Mouse (Mus musculus) T-helper 2 cell (primary cell): ENCODE measurements at regions not wholly inside any gene's neighbourhood (a gene's known extent, or its start where the extent isn't known, plus 50 kb on each side); places are given as distances from the start of the nearest gene placed in this dataset.

Experiments used
- in situ Hi-C: fragments of 300-600 bp; cut with MboI, MseI; formaldehyde crosslinking; loops from one replicate; pipeline ENCODE4 v1.15.1; 2025; ENCODE audit warnings: high pct_unique_total_duplicates

- in situ Hi-C loops = no loop called here
Measured at GRCm38 (mm10) chr11:18581997-18582780, 436.6 kb downstream of the Meis1 start.

DNA sequence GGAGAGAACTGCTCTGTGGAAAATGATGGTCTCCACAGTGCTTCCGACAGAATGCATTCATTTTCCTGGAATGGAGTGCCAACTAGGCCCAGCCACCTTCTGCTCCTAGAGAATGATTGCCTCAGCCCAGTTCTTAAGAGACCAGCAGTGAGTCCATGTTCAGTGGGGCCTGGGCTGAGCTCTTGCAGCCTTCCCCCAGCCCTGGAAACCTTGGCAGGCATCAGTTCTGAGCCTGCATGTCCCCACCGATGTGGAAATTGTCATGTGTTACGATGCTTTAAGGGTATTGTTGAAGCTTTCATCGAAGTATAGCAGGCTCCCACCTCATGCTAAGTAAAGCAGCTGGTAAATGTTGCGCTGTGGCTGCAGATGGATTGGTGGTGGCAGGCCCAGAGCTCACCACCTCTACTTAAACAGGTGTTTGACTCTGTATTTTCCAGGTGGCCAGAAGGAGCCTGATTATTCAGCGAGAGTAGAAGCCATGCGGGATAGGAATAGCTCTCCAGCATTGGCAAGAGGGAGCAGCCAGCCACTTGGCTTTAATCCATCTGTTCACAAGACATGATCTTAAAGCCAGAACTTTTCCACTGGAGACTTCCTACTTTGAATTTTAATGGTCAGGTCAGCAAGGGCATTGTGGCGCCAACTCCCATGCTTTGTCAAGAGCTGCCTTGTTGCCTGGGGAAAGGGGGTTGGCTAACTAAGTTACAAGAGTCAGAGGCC lies 437.5 kb downstream of the Meis1 start:
- in situ Hi-C loops = no loop called here

DNA sequence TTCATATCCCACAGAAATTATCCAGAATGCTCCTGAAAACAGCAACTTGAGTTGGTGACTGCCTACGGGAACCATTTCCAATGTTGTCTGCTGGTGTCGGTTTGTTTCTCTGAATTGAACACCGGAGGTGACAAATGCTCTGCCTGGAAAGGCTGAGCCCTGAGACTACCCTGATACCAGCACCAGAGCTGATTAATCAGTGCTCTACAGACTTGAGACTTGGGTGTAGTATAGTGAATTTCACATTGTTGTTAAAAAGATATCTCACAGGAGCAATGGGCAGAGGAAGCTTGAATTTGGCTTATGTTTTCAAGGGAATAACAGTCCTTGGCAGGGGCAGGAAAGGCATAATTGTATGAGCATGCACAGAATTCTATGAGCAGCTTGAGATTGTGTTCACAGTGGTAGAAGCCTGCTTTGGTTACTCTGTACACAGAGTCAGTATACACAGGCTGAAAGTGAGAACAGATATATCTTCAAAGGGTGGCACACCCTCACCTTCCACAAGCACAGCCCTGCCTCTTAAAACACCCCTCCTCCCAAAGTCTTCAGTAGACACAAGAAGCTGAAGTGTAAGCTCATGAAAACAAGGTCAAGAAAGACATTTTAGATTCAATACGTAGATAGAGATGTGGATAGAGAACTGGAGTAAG lies 447.1 kb downstream of the Meis1 start:
- in situ Hi-C loops = no loop called here

GRCm38 (mm10) chr11:18563011-18563410 lies 455.8 kb downstream of the Meis1 start:
- in situ Hi-C loops = no loop called here

DNA sequence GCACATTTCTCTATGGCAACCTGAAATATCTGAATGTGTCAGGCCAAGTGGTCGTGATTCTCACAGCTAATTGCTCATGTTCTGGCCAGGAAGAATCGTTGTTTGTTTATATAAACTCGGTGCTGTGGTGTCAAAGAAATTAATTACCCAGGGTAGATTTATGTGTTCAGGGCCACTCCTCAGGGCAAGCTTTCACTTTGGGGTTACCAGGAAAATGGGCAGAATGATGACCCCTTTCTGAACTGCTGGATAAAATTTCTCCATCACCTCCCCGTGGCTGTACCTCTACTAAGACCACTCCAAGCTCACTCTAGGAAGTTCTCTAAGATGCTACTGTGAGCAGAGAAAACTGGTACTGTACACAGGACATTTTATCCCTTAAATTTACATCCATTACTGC lies 460.1 kb downstream of the Meis1 start:
- in situ Hi-C loops = no loop called here

DNA sequence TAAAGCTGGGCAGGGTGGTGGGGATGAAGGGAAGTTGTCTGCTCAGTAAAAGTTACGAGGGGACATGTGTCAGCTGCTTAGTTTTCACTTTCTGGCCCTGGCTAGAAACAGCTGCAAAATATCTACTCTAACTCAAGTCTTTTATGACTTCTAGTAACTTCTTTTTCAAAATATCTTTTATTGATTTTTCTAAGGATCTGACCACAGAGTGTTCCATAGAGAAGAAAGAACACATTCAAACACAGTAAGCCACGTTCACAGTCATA lies 483.3 kb downstream of the Meis1 start:
- in situ Hi-C loops = no loop called here

DNA sequence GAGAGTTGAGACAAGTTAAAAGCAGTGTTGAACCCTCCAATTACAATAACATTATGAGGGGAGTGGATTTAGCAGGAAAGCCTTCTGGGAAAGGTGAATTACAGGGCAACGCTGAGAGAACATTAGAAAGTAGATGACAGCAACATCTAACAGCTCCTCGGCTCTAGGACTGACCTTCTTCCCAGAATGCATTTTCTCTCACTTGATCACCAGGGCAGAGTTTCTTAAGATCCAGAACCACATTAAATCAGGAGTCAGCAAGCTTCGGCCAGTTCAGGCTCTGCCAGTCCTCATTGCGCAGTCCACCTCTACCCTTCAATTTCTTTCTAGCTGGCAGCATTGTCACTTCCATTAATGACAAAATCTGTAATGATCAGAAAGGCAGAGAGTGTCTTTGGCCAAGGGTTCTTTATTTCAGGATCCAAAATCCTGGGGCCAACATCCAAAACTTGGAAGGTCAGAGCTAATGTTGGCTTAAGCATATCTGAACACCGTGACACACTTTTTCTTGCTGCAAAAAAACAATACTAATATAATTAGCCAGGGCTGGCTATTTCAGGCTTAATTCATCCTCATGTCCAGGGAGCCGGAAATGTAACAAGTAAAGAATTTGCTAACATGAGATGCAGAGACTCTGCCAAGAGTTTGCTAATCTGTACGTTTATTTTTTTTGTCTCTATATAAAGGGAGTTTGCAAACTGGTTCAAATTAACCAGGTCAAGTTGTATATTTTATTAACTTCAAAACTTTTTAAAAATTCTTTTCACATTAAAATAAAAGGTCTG lies 483.8 kb downstream of the Meis1 start:
- in situ Hi-C loops = no loop called here

- in situ Hi-C loops = no loop called here
Measured at GRCm38 (mm10) chr11:18531264-18532110, 487.3 kb downstream of the Meis1 start.

DNA sequence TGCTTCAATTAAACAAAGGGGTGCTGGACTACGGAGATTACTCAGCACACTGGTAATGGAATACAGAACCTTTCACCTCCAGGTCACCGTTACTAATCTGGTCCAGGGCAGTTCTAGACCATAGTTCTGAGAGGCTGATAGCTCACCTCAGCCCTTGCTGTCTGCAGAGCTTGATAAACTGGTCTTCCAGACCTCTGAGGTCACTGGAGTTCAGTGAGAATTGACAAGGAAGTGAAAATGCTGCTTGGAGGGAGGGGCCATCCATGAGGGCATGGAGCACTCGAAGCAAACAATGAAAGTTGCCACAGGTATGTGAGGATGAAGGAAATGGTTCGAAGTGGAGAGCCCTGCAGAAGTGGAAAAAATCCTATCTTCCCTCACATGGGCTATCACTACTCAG lies 490.2 kb downstream of the Meis1 start:
- in situ Hi-C loops = no loop called here

DNA sequence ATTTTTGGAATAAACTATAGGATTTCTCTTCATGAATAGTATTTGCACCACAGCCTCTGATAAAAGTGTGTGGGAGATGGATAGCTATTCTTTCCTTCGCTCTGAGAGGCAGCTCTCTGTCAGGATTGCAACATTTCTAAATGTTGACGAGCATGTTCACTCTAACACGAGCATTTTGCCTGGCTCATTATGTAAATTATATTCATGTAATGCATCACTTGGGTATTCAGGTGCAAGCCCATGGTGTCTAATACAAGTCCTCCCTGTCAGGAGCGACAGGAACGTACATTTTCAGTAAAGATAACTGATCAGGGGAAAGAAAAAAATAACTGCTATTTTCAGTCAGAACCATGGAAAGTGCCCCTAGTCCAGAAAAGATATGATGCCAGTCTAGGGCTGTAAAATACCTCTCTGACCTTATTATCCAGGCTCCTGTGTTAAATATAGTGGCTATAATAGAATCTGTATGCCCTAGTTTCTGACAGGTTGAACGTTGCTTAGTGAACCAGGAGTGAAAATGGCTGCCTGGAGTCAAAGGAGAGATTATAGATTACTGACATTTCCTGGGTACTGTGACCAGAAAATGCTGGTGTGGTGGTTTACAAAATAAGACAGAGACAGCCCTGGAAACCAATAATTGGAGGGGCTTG lies 523.6 kb downstream of the Meis1 start:
- in situ Hi-C loops = no loop called here

DNA sequence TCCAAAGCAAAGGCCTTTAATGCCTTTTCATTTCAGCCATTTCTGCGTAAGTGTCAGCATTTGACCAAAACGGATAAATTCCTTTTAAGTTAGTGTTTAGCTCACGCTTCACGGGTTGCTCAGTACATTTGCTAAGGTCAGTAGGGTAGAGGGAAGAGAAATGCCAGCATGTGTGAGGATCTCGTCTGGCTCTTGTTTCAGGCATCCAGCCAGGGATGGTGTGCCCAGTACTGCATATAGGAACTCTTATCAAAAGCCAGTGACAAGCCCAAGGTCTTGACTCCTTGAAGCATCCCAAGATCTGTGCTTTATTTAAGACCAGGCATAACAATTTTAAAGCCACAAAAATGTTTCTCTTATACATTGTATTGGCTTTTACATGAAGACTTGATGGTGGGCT lies 524.8 kb downstream of the Meis1 start:
- in situ Hi-C loops = no loop called here

DNA sequence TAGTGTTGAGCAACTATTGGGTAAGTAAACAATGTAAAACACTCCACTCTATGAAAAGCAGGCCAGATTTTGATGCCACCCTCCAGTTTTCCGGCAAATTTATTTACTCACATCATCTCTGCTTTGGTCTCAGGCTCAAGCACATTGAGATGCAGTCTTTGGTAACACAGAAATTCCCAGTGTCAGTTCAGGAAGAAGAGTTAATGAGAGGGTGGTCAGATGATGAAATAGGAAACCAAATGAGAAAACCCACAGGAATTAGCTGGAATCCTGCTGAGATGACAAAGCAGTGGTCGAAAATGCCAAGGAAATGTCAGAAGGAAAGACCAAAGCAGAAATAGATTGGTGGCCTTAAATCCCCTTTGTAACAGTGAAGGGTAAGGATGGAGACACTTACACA lies 525.7 kb downstream of the Meis1 start:
- in situ Hi-C loops = no loop called here

- in situ Hi-C loops = no loop called here
Measured at GRCm38 (mm10) chr11:18489517-18490256, 529.1 kb downstream of the Meis1 start.

DNA sequence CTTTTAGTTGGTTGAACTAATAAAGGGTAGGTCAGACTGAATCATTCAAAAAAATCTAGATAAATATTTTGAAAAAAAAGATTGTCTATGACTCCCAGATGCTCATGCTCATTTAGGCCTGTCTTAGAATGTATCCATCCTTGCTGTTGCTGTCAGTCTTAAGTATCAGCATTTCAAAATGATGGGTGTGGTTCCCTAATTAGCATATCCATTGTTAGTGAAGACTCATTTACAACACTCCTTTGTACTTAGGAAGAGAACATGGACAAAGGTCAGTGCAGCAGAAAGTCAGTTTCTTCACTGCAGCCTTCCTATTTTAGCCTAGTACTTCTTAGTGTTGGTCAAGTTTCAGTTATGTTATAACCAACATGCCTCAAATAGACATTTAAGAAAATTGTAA lies 525.2 kb upstream of the Etaa1 start:
- in situ Hi-C loops = no loop called here

GRCm38 (mm10) chr11:18451271-18451670 lies 497.6 kb upstream of the Etaa1 start:
- in situ Hi-C loops = no loop called here

GRCm38 (mm10) chr11:18448879-18449278 lies 495.2 kb upstream of the Etaa1 start:
- in situ Hi-C loops = no loop called here

- in situ Hi-C loops = no loop called here
Measured at GRCm38 (mm10) chr11:18444600-18444999, 490.9 kb upstream of the Etaa1 start.

GRCm38 (mm10) chr11:18444101-18444500 lies 490.4 kb upstream of the Etaa1 start:
- in situ Hi-C loops = no loop called here

DNA sequence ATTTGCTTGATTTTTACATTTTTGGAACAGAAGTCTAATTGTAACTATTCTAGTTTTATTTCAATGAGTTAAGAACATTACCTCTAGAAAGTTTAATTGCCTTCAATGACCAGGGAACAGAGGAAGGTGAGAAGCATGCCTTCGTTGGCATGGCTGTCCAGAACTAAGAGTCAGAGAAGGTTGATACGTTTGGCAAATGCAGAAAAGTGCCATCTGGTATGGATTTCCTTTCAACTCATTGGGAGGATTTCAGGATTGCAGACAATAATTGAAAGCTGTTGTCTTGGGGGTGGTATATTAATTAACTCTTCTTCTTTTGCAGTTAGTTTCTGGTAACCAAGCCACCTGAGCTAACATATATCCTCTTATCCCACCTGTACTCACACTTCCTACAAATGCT lies 489.5 kb upstream of the Etaa1 start:
- in situ Hi-C loops = no loop called here
